Mouse (Mus musculus) layer of hippocampus, postnatal 25 days (tissue): ENCODE results near the gene Hist1h4c. TPM values are rescaled to one million over a fixed set of nuclear protein-coding genes. Genes with fewer than 3 reads are reported as not detected.

ENCODE experiments used
- microRNA-seq, 2 experiments: library from miRNA; unstranded; fragments of <30 nt; microRNA quantifications; one replicate each; pipeline ENCODE4 v1.2.0; 2021
- total RNA-seq, 2 experiments: library from RNA; stranded (reverse); gene quantifications; 2 replicates each; pipeline ENCODE4 v1.2.3; 2021

Gene Hist1h4c
- total RNA-seq, 2 experiments from 2014 or later = 92.2 to 102 TPM

Small RNA genes within 50 kb of the gene (microRNA-seq; reads per million reads assigned to microRNA genes)
- gene Gm44314 = 0 reads per million in 2 experiments
- gene Gm44350 = 0 reads per million in 2 experiments

Other genes with a start within 250 kb of the Hist1h4c start
- gene Btn1a1, start 232.6 kb downstream of the Hist1h4c start, total RNA-seq = not detected
- gene Btn2a2, start 209.6 kb downstream of the Hist1h4c start, total RNA-seq = under 1 TPM; 0.59 to 0.66 TPM
- 100 to 1,000 TPM; 289 to 367 TPM for gene Hist1h4h, start 167.4 kb downstream of the Hist1h4c start, total RNA-seq
- 10 to 100 TPM in 1 of 2 experiments, 1 to 10 TPM in 1; 7.8 to 12.2 TPM for gene Hist1h2af, start 164.5 kb downstream of the Hist1h4c start, total RNA-seq
- 1 to 10 TPM; 3.6 to 5.7 TPM for gene Hist1h3g, start 163.0 kb downstream of the Hist1h4c start, total RNA-seq
- gene Hist1h2bh, start 155.1 kb downstream of the Hist1h4c start, total RNA-seq = 1 to 10 TPM in 1 of 2 experiments, under 1 TPM in 1; 0.94 to 1.1 TPM
- 10 to 100 TPM; 15.7 to 16.5 TPM for gene Hist1h3f, start 154.4 kb downstream of the Hist1h4c start, total RNA-seq
- gene Hist1h4f, start 146.8 kb downstream of the Hist1h4c start, total RNA-seq = 100 to 1,000 TPM; 127 to 164 TPM
- gene Hist1h1d, start 145.2 kb downstream of the Hist1h4c start, total RNA-seq = 1 to 10 TPM; 4.7 to 4.8 TPM
- 10 to 100 TPM; 47.8 to 50.0 TPM for gene Hist1h3e, start 136.1 kb downstream of the Hist1h4c start, total RNA-seq
- 1 to 10 TPM; 4.6 to 7.9 TPM for gene Hist1h2ae, start 127.2 kb downstream of the Hist1h4c start, total RNA-seq
- 10 to 100 TPM; 79.1 to 83.5 TPM for gene Hist1h2bg, start 127.1 kb downstream of the Hist1h4c start, total RNA-seq
- gene Hist1h2bf, start 124.3 kb downstream of the Hist1h4c start, total RNA-seq = 10 to 100 TPM; 26.4 to 30.6 TPM
- 10 to 100 TPM in 1 of 2 experiments, 1 to 10 TPM in 1; 7.1 to 11.6 TPM for gene Hist1h2ad, start 124.1 kb downstream of the Hist1h4c start, total RNA-seq
- 10 to 100 TPM; 10.0 to 14.4 TPM for gene Hist1h3d, start 122.7 kb downstream of the Hist1h4c start, total RNA-seq
- gene Hist1h4d, start 116.9 kb downstream of the Hist1h4c start, total RNA-seq = 100 to 1,000 TPM; 129 to 153 TPM
- 1 to 10 TPM; 7.1 to 8.3 TPM for gene Hist1h2be, start 77.3 kb downstream of the Hist1h4c start, total RNA-seq
- gene Hist1h1e, start 75.9 kb downstream of the Hist1h4c start, total RNA-seq = 10 to 100 TPM; 45.8 to 59.4 TPM
- 1 to 10 TPM; 3.1 to 3.3 TPM for gene Hist1h2ac, start 14.5 kb downstream of the Hist1h4c start, total RNA-seq
- 10 to 100 TPM; 50.7 to 51.1 TPM for gene Hist1h2bc, start 14.3 kb downstream of the Hist1h4c start, total RNA-seq
- gene Hist1h1t, start 2.6 kb downstream of the Hist1h4c start, total RNA-seq = not detected
- gene Hfe, start 12.4 kb upstream of the Hist1h4c start, total RNA-seq = 1 to 10 TPM; 3.5 to 3.6 TPM
- gene Hist1h1c, start 40.4 kb upstream of the Hist1h4c start, total RNA-seq = 10 to 100 TPM; 53.2 to 69.4 TPM
- 1 to 10 TPM; 4.6 to 6.0 TPM for gene Hist1h3c, start 47.1 kb upstream of the Hist1h4c start, total RNA-seq
- 10 to 100 TPM; 20.1 to 33.5 TPM for gene Hist1h2bb, start 48.3 kb upstream of the Hist1h4c start, total RNA-seq
- 10 to 100 TPM; 24.8 to 42.0 TPM for gene Hist1h2ab, start 52.7 kb upstream of the Hist1h4c start, total RNA-seq
- 10 to 100 TPM; 12.3 to 22.8 TPM for gene Hist1h3b, start 53.8 kb upstream of the Hist1h4c start, total RNA-seq
- gene Hist1h4b, start 58.6 kb upstream of the Hist1h4c start, total RNA-seq = 10 to 100 TPM; 71.8 to 80.9 TPM
- 10 to 100 TPM; 42.9 to 58.9 TPM for gene Hist1h4a, start 62.8 kb upstream of the Hist1h4c start, total RNA-seq
- 10 to 100 TPM; 30.8 to 53.8 TPM for gene Hist1h3a, start 63.9 kb upstream of the Hist1h4c start, total RNA-seq
- 10 to 100 TPM; 15.6 to 24.5 TPM for gene Hist1h1a, start 65.2 kb upstream of the Hist1h4c start, total RNA-seq
- gene Trim38, start 71.5 kb upstream of the Hist1h4c start, total RNA-seq = not detected
- gene Slc17a2, start 108.5 kb upstream of the Hist1h4c start, total RNA-seq = under 1 TPM in 1 of 2 experiments, not detected in 1; 0.12 TPM
- gene Slc17a3, start 141.0 kb upstream of the Hist1h4c start, total RNA-seq = not detected
- not detected for gene Slc17a1, start 169.3 kb upstream of the Hist1h4c start, total RNA-seq
- not detected for gene Slc17a4, start 216.6 kb upstream of the Hist1h4c start, total RNA-seq
- gene Hist1h2ba, start 235.7 kb upstream of the Hist1h4c start, total RNA-seq = not detected
- gene Hist1h2aa, start 236.0 kb upstream of the Hist1h4c start, total RNA-seq = not detected